Mouse (Mus musculus) R1 (cell line): ENCODE data around the gene Tceal1.
A peak's percentile ranks its signal among the peaks of the same experiment; 100 is the strongest.
"Not testable (repeated sequence)": the region's sequence is repeated elsewhere in the genome, so short reads cannot be mapped to it uniquely, and the experiment has no call there.

Experiments
- DNase-seq: peaks from one replicate; pipeline ENCODE4 v3.0.0-alpha.2; 2018; ENCODE audit warnings: low read depth, low spot score

Tceal1 gene

DNA sequence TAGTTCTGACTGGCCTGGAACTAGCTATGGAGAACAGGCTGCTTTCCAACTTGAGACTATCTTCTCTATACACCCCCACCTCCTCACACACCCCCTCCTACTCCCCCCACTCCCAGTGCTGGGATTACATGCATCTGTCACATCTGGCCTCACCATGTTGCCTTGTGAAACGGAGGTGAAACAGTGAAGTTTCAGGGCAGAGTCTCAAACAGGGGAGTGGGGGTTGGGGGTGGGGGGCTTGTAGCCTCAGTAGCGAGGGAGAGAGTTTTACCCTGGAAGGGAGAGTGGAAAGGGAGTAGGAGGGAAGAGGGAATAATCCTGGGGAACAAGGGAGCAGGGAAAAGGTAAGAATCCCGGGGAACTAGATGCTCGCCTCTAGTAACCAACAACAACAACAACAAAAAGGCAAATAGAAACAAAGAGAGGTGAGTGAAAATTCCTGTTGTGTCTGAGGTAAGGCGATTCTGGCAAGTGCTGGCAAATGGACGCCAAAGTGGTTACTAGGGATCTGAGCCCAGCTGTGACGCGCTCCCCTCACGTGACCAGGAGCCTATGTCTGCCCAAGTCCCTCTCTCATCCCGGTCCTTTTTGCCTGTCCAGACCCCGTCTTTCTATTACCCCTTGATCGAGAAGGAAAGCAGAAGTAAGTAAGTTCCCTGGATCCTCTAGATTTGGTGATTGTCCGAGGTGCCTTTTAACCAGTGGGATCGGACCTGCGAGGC, at the start of gene Tceal1:
Gene Tceal1 (plus strand): TSS at position 537 of the 722 bp plus-strand sequence.
- peak; percentile 55 for DNase-seq

GRCm38 (mm10) chrX:136666281-136666706, 41.5 kb upstream of the Tceal1 start:
- no peak for DNase-seq

DNA sequence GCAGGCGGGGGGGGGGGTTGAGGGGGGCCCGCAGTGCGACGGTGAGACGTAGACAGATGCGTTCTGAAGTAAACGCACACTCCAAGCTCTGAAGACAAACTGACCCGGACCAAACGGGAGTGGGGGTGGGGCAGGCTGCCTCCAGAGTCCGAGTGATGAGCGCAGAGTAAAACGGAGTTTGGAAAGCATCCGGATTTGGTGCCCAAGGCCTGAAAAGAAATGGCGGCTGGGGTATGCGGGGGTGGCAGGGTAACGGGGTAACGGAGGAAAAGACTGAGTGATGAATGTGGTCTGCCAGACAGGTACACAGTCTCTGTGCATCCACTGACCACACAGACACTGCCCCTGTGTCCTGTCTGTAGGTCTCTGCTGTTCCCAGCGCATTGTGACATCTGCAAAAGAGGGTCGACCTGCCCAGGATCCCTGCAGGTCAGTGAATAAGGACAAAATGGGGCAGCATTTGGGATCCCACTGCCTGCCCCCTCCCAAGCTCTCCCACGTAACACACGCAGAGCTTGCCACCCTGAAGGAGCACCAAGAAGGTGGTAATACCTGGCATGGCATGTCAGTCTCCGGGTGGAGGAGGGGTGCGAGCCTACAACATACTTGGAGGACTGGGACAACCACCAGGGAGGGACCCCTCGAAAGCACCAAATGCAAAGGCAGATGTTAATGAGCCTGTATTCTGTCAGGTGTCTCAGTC, 40.9 kb upstream of the Tceal1 start:
- not testable (repeated sequence) for DNase-seq

GRCm38 (mm10) chrX:136668794-136669193, 39.0 kb upstream of the Tceal1 start:
- DNase-seq = no peak

GRCm38 (mm10) chrX:136680989-136681388, 26.8 kb upstream of the Tceal1 start:
- DNase-seq = no peak

- not testable (repeated sequence) for DNase-seq
Measured at GRCm38 (mm10) chrX:136691606-136692293, 16.0 kb upstream of the Tceal1 start.

DNA sequence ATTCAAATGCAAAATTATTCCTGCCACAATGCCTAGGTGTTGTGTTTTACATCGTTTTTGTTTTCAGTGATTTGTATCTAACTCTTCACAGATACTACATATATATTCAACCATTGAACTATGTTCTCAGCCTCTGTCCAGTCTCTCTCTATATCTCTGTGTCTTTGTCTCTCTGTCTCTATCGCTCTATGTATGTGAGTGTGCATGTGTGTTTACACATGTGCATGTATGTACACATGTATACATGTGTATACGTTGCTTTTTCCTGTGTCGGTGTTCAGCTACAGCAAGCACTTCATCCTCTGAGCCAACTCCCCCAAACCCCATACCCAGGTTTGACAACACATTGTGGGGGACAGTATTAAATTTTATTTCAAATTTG, 15.5 kb upstream of the Tceal1 start:
- DNase-seq = no peak

- DNase-seq = no peak
Measured at GRCm38 (mm10) chrX:136693196-136693595, 14.6 kb upstream of the Tceal1 start.

GRCm38 (mm10) chrX:136708168-136708681, 443 bp downstream of the Tceal1 start:
- DNase-seq = peak; percentile 53

DNA sequence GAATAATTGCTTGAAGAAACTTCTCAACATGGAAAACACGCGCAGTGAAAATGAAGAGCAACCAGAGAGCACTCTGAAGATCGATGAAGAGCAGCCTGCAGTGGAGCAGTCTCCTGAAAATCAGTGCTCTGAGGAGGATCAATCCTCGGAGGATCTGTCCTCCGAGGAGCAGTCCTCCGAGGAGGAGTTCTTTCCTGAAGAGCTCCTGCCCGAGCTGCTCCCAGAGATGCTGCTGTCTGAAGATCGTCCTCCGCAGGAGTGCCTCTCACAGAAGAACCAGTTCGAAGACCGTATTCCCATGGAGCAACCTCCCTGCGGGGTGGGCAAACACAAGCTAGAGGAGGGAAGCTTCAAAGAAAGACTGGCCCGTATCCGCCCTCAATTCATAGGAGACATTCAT, 1.0 kb downstream of the Tceal1 start:
- no peak for DNase-seq

GRCm38 (mm10) chrX:136714742-136715474, 7.1 kb downstream of the Tceal1 start:
- DNase-seq = not testable (repeated sequence)

DNA sequence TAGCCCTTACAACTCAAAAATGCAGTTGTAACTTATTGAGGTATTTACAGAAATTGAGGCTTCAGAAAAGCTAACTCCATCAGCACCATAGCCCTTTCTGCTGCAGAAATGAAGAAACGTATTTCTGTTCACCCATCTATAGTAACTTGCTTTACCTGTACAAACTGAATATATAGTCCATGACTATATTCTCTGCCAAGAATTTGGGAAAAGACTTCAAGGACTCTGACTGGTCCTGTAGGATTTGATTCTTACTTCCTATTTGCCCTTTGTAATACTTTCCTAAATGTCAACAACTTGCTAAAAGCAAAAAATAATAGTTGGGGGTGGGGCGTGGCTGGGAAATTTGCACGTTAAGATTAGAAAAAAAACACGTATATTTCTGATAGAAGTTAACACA, 24.2 kb downstream of the Tceal1 start:
- DNase-seq = no peak

DNA sequence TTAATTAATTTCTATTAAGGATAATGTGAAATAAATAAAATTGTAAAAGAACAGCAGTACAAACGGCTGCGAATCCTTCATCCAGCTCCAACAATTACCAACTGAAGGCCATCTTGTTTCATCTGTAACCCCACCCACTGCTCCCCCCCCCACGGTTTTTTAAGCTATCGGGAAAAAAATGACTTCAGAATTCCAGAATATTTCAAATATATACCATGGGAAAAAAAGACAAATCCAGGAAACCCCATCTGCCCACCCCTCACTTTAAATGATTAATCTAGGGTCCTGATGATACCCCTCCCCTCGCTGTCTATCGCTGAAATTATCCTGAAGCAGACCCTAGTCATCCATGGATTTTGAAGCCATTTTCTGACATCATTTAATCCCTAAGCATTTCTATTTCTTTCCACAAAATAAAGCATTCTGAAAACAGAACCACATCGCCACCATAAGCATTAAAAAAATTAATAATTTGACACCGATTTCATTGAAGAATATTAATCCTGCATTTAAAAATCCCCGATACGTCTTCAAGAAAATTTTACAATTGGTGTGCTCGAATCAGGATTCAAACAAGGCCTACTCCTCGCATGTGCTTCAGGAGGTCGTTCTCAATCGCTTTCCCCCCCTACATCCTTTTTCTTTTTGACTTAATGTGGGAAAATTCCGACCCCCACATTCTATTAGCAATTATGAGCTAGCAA, 32.5 kb downstream of the Tceal1 start:
- peak; percentile 23 for DNase-seq

DNA sequence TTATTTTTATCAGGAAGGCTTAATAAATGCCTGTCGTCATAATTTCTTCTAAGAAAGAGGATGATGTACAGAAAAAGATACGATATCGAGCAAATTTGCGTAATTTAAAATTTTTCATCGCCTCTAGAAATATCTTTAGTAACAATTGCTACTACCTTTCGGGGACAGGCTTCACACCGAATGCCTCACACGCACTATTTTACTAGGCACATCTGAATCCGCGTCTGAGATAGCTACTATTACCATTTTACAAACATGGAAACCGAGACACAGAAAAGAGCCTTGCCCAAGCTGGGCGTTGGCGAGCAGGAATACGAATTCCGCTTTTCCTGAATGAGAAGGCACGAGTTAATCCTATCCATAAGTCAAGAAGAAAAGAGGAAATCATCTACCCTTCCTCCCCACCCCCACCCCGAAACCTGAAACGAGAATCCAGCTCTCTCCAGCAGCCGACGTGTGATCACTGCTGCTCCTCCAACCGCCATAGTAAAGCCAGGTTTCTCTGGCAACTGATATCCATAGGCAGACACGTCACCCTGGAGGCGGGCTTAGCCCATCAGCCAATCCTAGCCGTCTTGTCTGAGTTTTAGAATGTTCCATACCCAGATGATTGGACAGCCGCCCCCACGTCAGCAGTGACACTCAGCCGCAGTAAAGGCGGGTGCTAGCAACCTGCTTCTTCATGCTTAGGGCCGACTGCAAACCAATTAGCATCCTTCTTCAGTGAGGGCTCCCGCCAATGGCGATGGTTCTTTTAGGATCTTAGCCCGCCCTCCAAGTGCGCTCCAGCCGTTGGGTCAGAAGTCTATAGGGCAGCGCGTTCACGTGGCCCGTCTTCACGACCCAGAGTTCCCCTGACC, 33.2 kb downstream of the Tceal1 start:
- DNase-seq = peak; percentile 97

- DNase-seq = peak; percentile 71
Measured at GRCm38 (mm10) chrX:136741651-136742201, 33.9 kb downstream of the Tceal1 start.

GRCm38 (mm10) chrX:136742241-136742640, 34.5 kb downstream of the Tceal1 start:
- no peak for DNase-seq

- peak; percentile 75 for DNase-seq
Measured at GRCm38 (mm10) chrX:136742661-136743103, 34.9 kb downstream of the Tceal1 start.

- DNase-seq = no peak
Measured at GRCm38 (mm10) chrX:136743459-136743858, 35.7 kb downstream of the Tceal1 start, which contains the start of gene Morf4l2. Gene Morf4l2 (minus strand): TSS chrX:136743690.

GRCm38 (mm10) chrX:136744663-136745062, 36.9 kb downstream of the Tceal1 start:
- DNase-seq = peak; percentile 21
